Mouse (Mus musculus) granulocyte monocyte progenitor cell, adult 5-6 weeks (primary cell): ENCODE results near the gene Acap2. TPM values are rescaled to one million over a fixed set of nuclear protein-coding genes. Genes with fewer than 3 reads are reported as not detected.

Source experiments
- ATAC-seq: replicated peaks from 2 replicates; pipeline ENCODE4 v1.8.0; 2016; ENCODE audit warnings: mild to moderate bottlenecking, moderate TSS enrichment, inconsistent platforms; ENCODE audit not compliant: poor library complexity, severe bottlenecking
- total RNA-seq, 2 experiments: library from RNA; stranded (forward) in 1 of 2; stranded (reverse) in 1 of 2; fragments of 200-712, 200-1000 nt in 1 of 2; fragments of >200 nt in 1 of 2; fragmentation: Nextera tagmentation in 1 of 2; gene quantifications; 2 replicates each; pipeline ENCODE4 v1.2.3; 2014 to 2017

Acap2 gene
- total RNA-seq, 2 experiments from 2014 or later: 23.9 to 38.1 TPM

- ATAC-seq: peak; percentile 87
These were observed 8.9 kb upstream of the Acap2 start for GRCm38 (mm10) chr16:31209911-31210310.

GRCm38 (mm10) chr16:31205726-31206125 lies 4.7 kb upstream of the Acap2 start:
- no peak for ATAC-seq

GRCm38 (mm10) chr16:31205187-31205586 lies 4.1 kb upstream of the Acap2 start:
- no peak for ATAC-seq

GRCm38 (mm10) chr16:31204216-31204615 lies 3.2 kb upstream of the Acap2 start:
- ATAC-seq: no peak

GRCm38 (mm10) chr16:31201704-31202103 lies 659 bp upstream of the Acap2 start:
- no peak for ATAC-seq

- peak; percentile 57 for ATAC-seq
These were observed 887 bp downstream of the Acap2 start for GRCm38 (mm10) chr16:31199926-31200789.

GRCm38 (mm10) chr16:31199591-31199925 lies 1.5 kb downstream of the Acap2 start:
- ATAC-seq: no peak

GRCm38 (mm10) chr16:31196971-31197370 lies 4.1 kb downstream of the Acap2 start:
- no peak for ATAC-seq

GRCm38 (mm10) chr16:31192526-31192925 lies 8.5 kb downstream of the Acap2 start:
- no peak for ATAC-seq

- ATAC-seq: peak; percentile 94
These were observed 9.2 kb downstream of the Acap2 start for GRCm38 (mm10) chr16:31191818-31192217.

GRCm38 (mm10) chr16:31190426-31190825 lies 10.6 kb downstream of the Acap2 start:
- ATAC-seq: no peak

GRCm38 (mm10) chr16:31189291-31189690 lies 11.8 kb downstream of the Acap2 start:
- no peak for ATAC-seq

GRCm38 (mm10) chr16:31188799-31189198 lies 12.2 kb downstream of the Acap2 start:
- ATAC-seq: no peak

GRCm38 (mm10) chr16:31188270-31188669 lies 12.8 kb downstream of the Acap2 start:
- ATAC-seq: no peak

GRCm38 (mm10) chr16:31187192-31187591 lies 13.9 kb downstream of the Acap2 start:
- no peak for ATAC-seq

- ATAC-seq: no peak
These were observed 15.3 kb downstream of the Acap2 start for GRCm38 (mm10) chr16:31185757-31186156.

- no peak for ATAC-seq
These were observed 16.3 kb downstream of the Acap2 start for GRCm38 (mm10) chr16:31184727-31185126.

- ATAC-seq: no peak
These were observed 18.5 kb downstream of the Acap2 start for GRCm38 (mm10) chr16:31182576-31182975.

- ATAC-seq: no peak
These were observed 20.2 kb downstream of the Acap2 start for GRCm38 (mm10) chr16:31180843-31181242.

- ATAC-seq: no peak
These were observed 21.7 kb downstream of the Acap2 start for GRCm38 (mm10) chr16:31179384-31179783.

- no peak for ATAC-seq
These were observed 26.0 kb downstream of the Acap2 start for GRCm38 (mm10) chr16:31174880-31175638.

GRCm38 (mm10) chr16:31172229-31172628 lies 28.8 kb downstream of the Acap2 start:
- no peak for ATAC-seq
